Mouse (Mus musculus) ES-E14 (cell line): Measurements from ENCODE around the gene Pla2g4f. TPM values are rescaled to one million over a fixed set of nuclear protein-coding genes. Genes with fewer than 3 reads are reported as not detected.

Experiments used
- DNase-seq: peaks from one replicate; pipeline ENCODE4 v3.0.0-alpha.2; 2013; ENCODE audit warnings: low read depth, low spot score
- H3K27ac ChIP-seq: 2 replicates; pipeline ENCODE4 v1.5.1; 2012; ENCODE audit warnings: low read depth, mild to moderate bottlenecking, low read length, moderate library complexity, mixed read lengths; ENCODE audit not compliant: poor library complexity, insufficient read depth, severe bottlenecking
- H3K36me3 ChIP-seq: 2 replicates; pipeline ENCODE4 v1.6.1; 2012; ENCODE audit warnings: mild to moderate bottlenecking, low read length, moderate library complexity, mixed read lengths; ENCODE audit not compliant: control insufficient read depth, poor library complexity, insufficient read depth, severe bottlenecking
- H3K4me1 ChIP-seq, 2 experiments: fragments of 150-350 bp in 1 of 2; sonication (generic) in 1 of 2; 2 replicates each; pipeline ENCODE4 v1.6.1; 2012; ENCODE audit warnings: low read length in 2 of 2, mild to moderate bottlenecking in 1 of 2, mixed read lengths in 1 of 2; ENCODE audit not compliant: control insufficient read depth in 2 of 2, insufficient read depth in 2 of 2, poor library complexity in 1 of 2
- H3K4me3 ChIP-seq, 2 experiments: fragments of 150-350 bp in 1 of 2; sonication (generic) in 1 of 2; 2 replicates each; pipeline ENCODE4 v1.5.1; 2012; ENCODE audit warnings: low read length in 2 of 2, low read depth in 1 of 2, mild to moderate bottlenecking in 1 of 2, mixed read lengths in 1 of 2; ENCODE audit not compliant: insufficient read depth in 1 of 2, poor library complexity in 1 of 2, severe bottlenecking in 1 of 2
- H3K9ac ChIP-seq: 2 replicates; pipeline ENCODE4 v1.6.1; 2012; ENCODE audit warnings: low read depth, mild to moderate bottlenecking, low read length, mixed read lengths; ENCODE audit not compliant: poor library complexity, insufficient read depth, severe bottlenecking
- H3K9me3 ChIP-seq: fragments of 150-350 bp; sonication (generic); 2 replicates; pipeline ENCODE4 v1.6.1; 2012; ENCODE audit warnings: low read depth, mild to moderate bottlenecking, low read length; ENCODE audit not compliant: control insufficient read depth, insufficient read depth
- CHD2 ChIP-seq: IDR thresholded peaks from 2 replicates; pipeline ENCODE4 v1.6.1; 2014; ENCODE audit warnings: mild to moderate bottlenecking, low read depth, low read length, inconsistent platforms
- HCFC1 ChIP-seq: IDR thresholded peaks from 2 replicates; pipeline ENCODE4 v1.6.1; 2012; ENCODE audit warnings: low read length, inconsistent platforms, borderline replicate concordance; ENCODE audit not compliant: insufficient read depth
- MAFK ChIP-seq: IDR thresholded peaks from 2 replicates; pipeline ENCODE4 v1.6.1; 2014; ENCODE audit warnings: mild to moderate bottlenecking, low read depth, low read length, inconsistent platforms; ENCODE audit not compliant: insufficient read depth
- ZC3H11A ChIP-seq: IDR thresholded peaks from 2 replicates; pipeline ENCODE4 v1.6.1; 2012; ENCODE audit warnings: low read depth, mild to moderate bottlenecking, inconsistent platforms, low read length, borderline replicate concordance
- ZNF384 ChIP-seq: IDR thresholded peaks from 2 replicates; pipeline ENCODE4 v1.6.1; 2012; ENCODE audit warnings: low read depth, low read length, inconsistent platforms
- in situ Hi-C, 2 experiments: fragments of 600-800 bp; cut with MboI; formaldehyde crosslinking; loops; one replicate each; pipeline ENCODE4 v1.15.1; 2025; ENCODE audit warnings: low sequenced_read_pairs in 2 of 2, inconsistent platforms in 1 of 2; ENCODE audit not compliant: unreplicated experiment in 2 of 2
- total RNA-seq: library from RNA; depleted of rRNA; stranded (reverse); fragments of 300-350 nt; gene quantifications from 2 replicates; pipeline ENCODE4 v1.2.3, GENCODE M21; 2012

Gene Pla2g4f
- total RNA-seq, 1 experiment, result 0.89 TPM

- H3K27ac ChIP-seq, result no peak overlapping the region
- no peak overlapping the region for H3K4me3 ChIP-seq
- DNase-seq, result no peak
- no peaks in the 10 kb centered on the region for H3K9me3 ChIP-seq
- H3K36me3 ChIP-seq, result no peaks in the 10 kb centered on the region
- 0 out of 4 replicates have a peak, but pooled peaks cover 0 to 3% of the 10 kb centered on the region in 2 experiments for H3K4me1 ChIP-seq
- TF ChIP-seq CHD2, result no peak
- H3K9ac ChIP-seq, result no peak overlapping the region
- in situ Hi-C loops, result loop anchor here (5.0 to 25.0 kb wide), 2 partner anchors 85 to 90 kb away; no protein-coding TSS in a partner anchor
These were observed 37.0 kb downstream of the Pla2g4f start for GRCm38 (mm10) chr2:120276951-120277350.

- TF ChIP-seq CHD2 (0 out of 2 replicates have a peak, but pooled peaks have one; percentile 31), HCFC1 (0 out of 2 replicates have a peak, but pooled peaks have one; percentile 18), MAFK (no peak), ZNF384 (no peak), ZC3H11A (no peak)
- in situ Hi-C loops, result no loop called here
- Histone ChIP-seq H3K27ac (no peak overlapping the region), H3K4me1 (peaks cover 0 to 9% of the 10 kb centered on the region in 2 experiments; a peak in 2 of 4 replicates), H3K4me3 (peak overlapping the region in 1 of 2 experiments; percentile 52; a peak in 2 of 4 replicates), H3K36me3 (no peaks in the 10 kb centered on the region), H3K9me3 (no peaks in the 10 kb centered on the region), H3K9ac (no peak overlapping the region)
- peak; percentile 54 for DNase-seq
These were observed 45.3 kb downstream of the Pla2g4f start for GRCm38 (mm10) chr2:120268635-120269034.

GRCm38 (mm10) chr2:120265523-120265922 lies 48.4 kb downstream of the Pla2g4f start:
- Histone ChIP-seq H3K9ac (no peak overlapping the region), H3K4me1 (peaks cover 3 to 9% of the 10 kb centered on the region in 2 experiments; a peak in 2 of 4 replicates), H3K27ac (no peak overlapping the region), H3K36me3 (no peaks in the 10 kb centered on the region), H3K9me3 (no peaks in the 10 kb centered on the region), H3K4me3 (no peak overlapping the region)
- no peak for DNase-seq
- in situ Hi-C loops, result no loop called here
- no peak for TF ChIP-seq ZC3H11A
- no peak for TF ChIP-seq HCFC1
- no peak for TF ChIP-seq CHD2
- no peak for TF ChIP-seq MAFK
- TF ChIP-seq ZNF384, result no peak

GRCm38 (mm10) chr2:120264858-120265257 lies 49.1 kb downstream of the Pla2g4f start:
- H3K36me3 ChIP-seq, result no peaks in the 10 kb centered on the region
- TF ChIP-seq HCFC1 (no peak), CHD2 (no peak), ZC3H11A (no peak), ZNF384 (no peak), MAFK (no peak)

GRCm38 (mm10) chr2:120262876-120263275 lies 51.1 kb downstream of the Pla2g4f start:
- Histone ChIP-seq H3K4me1 (peaks cover 1 to 3% of the 10 kb centered on the region in 2 experiments; a peak in 1 of 4 replicates), H3K9ac (no peak overlapping the region), H3K36me3 (no peaks in the 10 kb centered on the region), H3K9me3 (no peaks in the 10 kb centered on the region), H3K4me3 (no peak overlapping the region), H3K27ac (no peak overlapping the region)
- no peak for DNase-seq
- in situ Hi-C loops, result no loop called here
- TF ChIP-seq ZC3H11A, result no peak
- TF ChIP-seq MAFK, result no peak
- TF ChIP-seq ZNF384, result no peak
- no peak for TF ChIP-seq HCFC1
- no peak for TF ChIP-seq CHD2

More at GRCm38 (mm10) chr2:120264858-120265257, 49.1 kb downstream of the Pla2g4f start:
- Histone ChIP-seq H3K9ac (no peak overlapping the region), H3K4me1 (peaks cover 3 to 10% of the 10 kb centered on the region in 2 experiments; a peak in 2 of 4 replicates), H3K4me3 (no peak overlapping the region), H3K27ac (no peak overlapping the region), H3K9me3 (no peaks in the 10 kb centered on the region)
- in situ Hi-C loops, result no loop called here
- no peak for DNase-seq
